Mouse (Mus musculus) CH12.LX (cell line): ENCODE measurements at regions not wholly inside any gene's neighbourhood (a gene's known extent, or its start where the extent isn't known, plus 50 kb on each side); places are given as distances from the start of the nearest gene placed in this dataset.

Experiments used
- CHD1 ChIP-seq: IDR thresholded peaks from 2 replicates; pipeline ENCODE4 v1.6.1; 2012; ENCODE audit warnings: low read depth, low read length, improper control_type of control experiment, inconsistent platforms
- CTCF ChIP-seq, 2 experiments: IDR thresholded peaks in 1 of 2; conservative IDR thresholded peaks in 1 of 2; 2 replicates each; pipeline ENCODE4 v1.5.1; 2011 to 2012; ENCODE audit warnings: low read depth in 2 of 2, low read length in 2 of 2, improper control_type of control experiment in 1 of 2, inconsistent platforms in 1 of 2, mild to moderate bottlenecking in 1 of 2, moderate library complexity in 1 of 2
- E2F4 ChIP-seq: IDR thresholded peaks from 2 replicates; pipeline ENCODE4 v1.6.1; 2011; ENCODE audit warnings: low read depth, low read length, improper control_type of control experiment; ENCODE audit not compliant: insufficient replicate concordance
- EP300 ChIP-seq: IDR thresholded peaks from 2 replicates; pipeline ENCODE4 v1.6.1; 2011; ENCODE audit warnings: low read length, improper control_type of control experiment
- GABPA ChIP-seq: IDR thresholded peaks from 2 replicates; pipeline ENCODE4 v1.6.1; 2012; ENCODE audit warnings: low read depth, low read length, improper control_type of control experiment, inconsistent platforms; ENCODE audit not compliant: insufficient replicate concordance
- JUND ChIP-seq: conservative IDR thresholded peaks from 2 replicates; pipeline ENCODE4 v1.6.1; 2011; ENCODE audit warnings: low read depth, low read length, improper control_type of control experiment
- MAFK ChIP-seq: IDR thresholded peaks from 2 replicates; pipeline ENCODE4 v1.6.1; 2011; ENCODE audit warnings: low read length, improper control_type of control experiment; ENCODE audit not compliant: insufficient replicate concordance
- MAX ChIP-seq: IDR thresholded peaks from 2 replicates; pipeline ENCODE4 v1.6.1; 2011; ENCODE audit warnings: low read length, improper control_type of control experiment
- MEF2A ChIP-seq: IDR thresholded peaks from 2 replicates; pipeline ENCODE4 v1.6.1; 2014; ENCODE audit warnings: low read depth, mild to moderate bottlenecking, inconsistent platforms, low read length, improper control_type of control experiment, borderline replicate concordance
- MYC ChIP-seq: IDR thresholded peaks from 2 replicates; pipeline ENCODE4 v1.6.1; 2011; ENCODE audit warnings: low read depth, mild to moderate bottlenecking, improper control_type of control experiment, low read length
- POLR2A ChIP-seq: IDR thresholded peaks from 2 replicates; pipeline ENCODE4 v1.6.1; 2011; ENCODE audit warnings: low read depth, mild to moderate bottlenecking, improper control_type of control experiment, low read length
- RAD21 ChIP-seq: IDR thresholded peaks from 2 replicates; pipeline ENCODE4 v1.6.1; 2011; ENCODE audit warnings: low read depth, mild to moderate bottlenecking, low read length, improper control_type of control experiment, moderate library complexity

GRCm38 (mm10) chr2:39483208-39483912 is 257.1 kb upstream of the Ppp6c start:
- TF ChIP-seq CTCF (conservative IDR thresholded peaks at IDR 0.05 in 1 of 2, IDR thresholded peaks at IDR 0.05 in 1 of 2; ENCODE audit: low read depth in 2 of 2, low read length in 2 of 2) (no peak), E2F4 (no peak), POLR2A (no peak), RAD21 (no peak), MAX (no peak), MEF2A (no peak), EP300 (no peak), GABPA (no peak), MYC (no peak), MAFK (no peak), JUND (no peak), CHD1 (no peak)
